Mouse (Mus musculus): ENCODE measurements at regions not wholly inside any gene's neighbourhood (a gene's known extent, or its start where the extent isn't known, plus 50 kb on each side); places are given as distances from the start of the nearest gene placed in this dataset.
A peak's percentile ranks its signal among the peaks of the same experiment; 100 is the strongest.

- Histone ChIP-seq H3K9me3 (ENCODE audit: control insufficient read depth, low read length) (no peaks in the 10 kb centered on the region), H3K27me3 (replicated peaks; ENCODE audit: control insufficient read depth, insufficient read depth, low read length) (no peaks in the 10 kb centered on the region), H3K4me2 (ENCODE audit: low read length) (no peak overlapping the region), H3K4me3 (ENCODE audit: low read depth, low read length) (no peak overlapping the region), H3K27ac (ENCODE audit: low read depth) (no peak overlapping the region), H3K4me1 (replicated peaks; ENCODE audit: control insufficient read depth, insufficient read depth, low read length) (no peaks in the 10 kb centered on the region), H3K9ac (ENCODE audit: low read length) (no peak overlapping the region), H3K36me3 (ENCODE audit: control insufficient read depth, insufficient read depth, low read length) (no peaks in the 10 kb centered on the region)
- 85% methylated on average over 1 of the region's 1 CpGs for WGBS
- DNase-seq (ENCODE audit: low spot score) (no peak), ATAC-seq (replicated peaks; ENCODE audit: low FRiP score, low TSS enrichment, low read depth) (no peak)
Observed at GRCm38 (mm10) chr1:7414444-7414843, 2606.8 kb downstream of the Gm37988 start.

- DNase-seq (ENCODE audit: low spot score) (no peak), ATAC-seq (replicated peaks; ENCODE audit: low FRiP score, low TSS enrichment, low read depth) (no peak)
- Histone ChIP-seq H3K4me3 (ENCODE audit: low read depth, low read length) (no peak overlapping the region), H3K27me3 (replicated peaks; ENCODE audit: control insufficient read depth, insufficient read depth, low read length) (no peaks in the 10 kb centered on the region), H3K4me2 (ENCODE audit: low read length) (no peak overlapping the region), H3K4me1 (replicated peaks; ENCODE audit: control insufficient read depth, insufficient read depth, low read length) (no peaks in the 10 kb centered on the region), H3K9ac (ENCODE audit: low read length) (no peak overlapping the region), H3K27ac (ENCODE audit: low read depth) (no peak overlapping the region), H3K36me3 (ENCODE audit: control insufficient read depth, insufficient read depth, low read length) (no peaks in the 10 kb centered on the region), H3K9me3 (ENCODE audit: control insufficient read depth, low read length) (no peaks in the 10 kb centered on the region)
- WGBS: 89% methylated on average over 3 of the region's 3 CpGs
Observed at GRCm38 (mm10) chr1:7451660-7452155, 2644.0 kb downstream of the Gm37988 start.

GRCm38 (mm10) chr1:7454931-7455330, 2647.2 kb downstream of the Gm37988 start:
- Histone ChIP-seq H3K9me3 (ENCODE audit: control insufficient read depth, low read length) (no peaks in the 10 kb centered on the region), H3K4me3 (ENCODE audit: low read depth, low read length) (no peak overlapping the region), H3K36me3 (ENCODE audit: control insufficient read depth, insufficient read depth, low read length) (no peaks in the 10 kb centered on the region), H3K27me3 (replicated peaks; ENCODE audit: control insufficient read depth, insufficient read depth, low read length) (no peaks in the 10 kb centered on the region), H3K4me2 (ENCODE audit: low read length) (no peak overlapping the region), H3K9ac (ENCODE audit: low read length) (no peak overlapping the region), H3K27ac (ENCODE audit: low read depth) (no peak overlapping the region), H3K4me1 (replicated peaks; ENCODE audit: control insufficient read depth, insufficient read depth, low read length) (no peaks in the 10 kb centered on the region)
- DNase-seq (ENCODE audit: low spot score): no peak
- no peak for ATAC-seq (replicated peaks; ENCODE audit: low FRiP score, low TSS enrichment, low read depth)
- 80% methylated on average over 2 of the region's 2 CpGs for WGBS

GRCm38 (mm10) chr1:7457895-7458294, 2650.2 kb downstream of the Gm37988 start:
- H3K4me1 ChIP-seq (replicated peaks; ENCODE audit: control insufficient read depth, insufficient read depth, low read length): no peaks in the 10 kb centered on the region
- no peak overlapping the region for H3K27ac ChIP-seq (ENCODE audit: low read depth)
- H3K9ac ChIP-seq (ENCODE audit: low read length): no peak overlapping the region
- H3K36me3 ChIP-seq (ENCODE audit: control insufficient read depth, insufficient read depth, low read length): no peaks in the 10 kb centered on the region
- no peaks in the 10 kb centered on the region for H3K9me3 ChIP-seq (ENCODE audit: control insufficient read depth, low read length)
- no peaks in the 10 kb centered on the region for H3K27me3 ChIP-seq (replicated peaks; ENCODE audit: control insufficient read depth, insufficient read depth, low read length)
- no peak overlapping the region for H3K4me2 ChIP-seq (ENCODE audit: low read length)
- H3K4me3 ChIP-seq (ENCODE audit: low read depth, low read length): no peak overlapping the region
- DNase-seq (ENCODE audit: low spot score): no peak
- no peak for ATAC-seq (replicated peaks; ENCODE audit: low FRiP score, low TSS enrichment, low read depth)

- no peaks in the 10 kb centered on the region for H3K9me3 ChIP-seq (ENCODE audit: control insufficient read depth, low read length)
- DNase-seq (ENCODE audit: low spot score) (no peak), ATAC-seq (replicated peaks; ENCODE audit: low FRiP score, low TSS enrichment, low read depth) (no peak)
- WGBS: 93% methylated on average over 1 of the region's 1 CpGs
- H3K9ac ChIP-seq (ENCODE audit: low read length): no peak overlapping the region
- no peak overlapping the region for H3K27ac ChIP-seq (ENCODE audit: low read depth)
- no peaks in the 10 kb centered on the region for H3K27me3 ChIP-seq (replicated peaks; ENCODE audit: control insufficient read depth, insufficient read depth, low read length)
- no peak overlapping the region for H3K4me3 ChIP-seq (ENCODE audit: low read depth, low read length)
- H3K4me1 ChIP-seq (replicated peaks; ENCODE audit: control insufficient read depth, insufficient read depth, low read length): no peaks in the 10 kb centered on the region
- no peaks in the 10 kb centered on the region for H3K36me3 ChIP-seq (ENCODE audit: control insufficient read depth, insufficient read depth, low read length)
- no peak overlapping the region for H3K4me2 ChIP-seq (ENCODE audit: low read length)
Observed at GRCm38 (mm10) chr1:7494096-7494495, 2686.4 kb downstream of the Gm37988 start.

GRCm38 (mm10) chr1:7499042-7499441, 2691.3 kb downstream of the Gm37988 start:
- DNase-seq (ENCODE audit: low spot score): no peak
- no peak for ATAC-seq (replicated peaks; ENCODE audit: low FRiP score, low TSS enrichment, low read depth)
- Histone ChIP-seq H3K36me3 (ENCODE audit: control insufficient read depth, insufficient read depth, low read length) (no peaks in the 10 kb centered on the region), H3K27me3 (replicated peaks; ENCODE audit: control insufficient read depth, insufficient read depth, low read length) (no peaks in the 10 kb centered on the region), H3K27ac (ENCODE audit: low read depth) (no peak overlapping the region), H3K4me3 (ENCODE audit: low read depth, low read length) (no peak overlapping the region), H3K4me2 (ENCODE audit: low read length) (no peak overlapping the region), H3K9me3 (ENCODE audit: control insufficient read depth, low read length) (no peaks in the 10 kb centered on the region), H3K4me1 (replicated peaks; ENCODE audit: control insufficient read depth, insufficient read depth, low read length) (no peaks in the 10 kb centered on the region), H3K9ac (ENCODE audit: low read length) (no peak overlapping the region)
- whole genome bisulfite sequencing: 58% methylated on average over 6 of the region's 6 CpGs

GRCm38 (mm10) chr1:7502363-7502762, 2694.7 kb downstream of the Gm37988 start:
- no peak overlapping the region for H3K27ac ChIP-seq (ENCODE audit: low read depth)
- DNase-seq (ENCODE audit: low spot score): no peak
- no peak overlapping the region for H3K9ac ChIP-seq (ENCODE audit: low read length)
- H3K36me3 ChIP-seq (ENCODE audit: control insufficient read depth, insufficient read depth, low read length): no peaks in the 10 kb centered on the region
- no peaks in the 10 kb centered on the region for H3K27me3 ChIP-seq (replicated peaks; ENCODE audit: control insufficient read depth, insufficient read depth, low read length)
- H3K4me1 ChIP-seq (replicated peaks; ENCODE audit: control insufficient read depth, insufficient read depth, low read length): no peaks in the 10 kb centered on the region
- 63% methylated on average over 2 of the region's 2 CpGs for WGBS
- peak; percentile 85 for ATAC-seq (replicated peaks; ENCODE audit: low FRiP score, low TSS enrichment, low read depth)
- H3K9me3 ChIP-seq (ENCODE audit: control insufficient read depth, low read length): no peaks in the 10 kb centered on the region
- no peak overlapping the region for H3K4me3 ChIP-seq (ENCODE audit: low read depth, low read length)
- no peak overlapping the region for H3K4me2 ChIP-seq (ENCODE audit: low read length)

- DNase-seq (ENCODE audit: low spot score) (no peak), ATAC-seq (replicated peaks; ENCODE audit: low FRiP score, low TSS enrichment, low read depth) (no peak)
- Histone ChIP-seq H3K9me3 (ENCODE audit: control insufficient read depth, low read length) (no peaks in the 10 kb centered on the region), H3K4me2 (ENCODE audit: low read length) (no peak overlapping the region), H3K27ac (ENCODE audit: low read depth) (no peak overlapping the region), H3K27me3 (replicated peaks; ENCODE audit: control insufficient read depth, insufficient read depth, low read length) (no peaks in the 10 kb centered on the region), H3K4me1 (replicated peaks; ENCODE audit: control insufficient read depth, insufficient read depth, low read length) (no peaks in the 10 kb centered on the region), H3K9ac (ENCODE audit: low read length) (no peak overlapping the region), H3K36me3 (ENCODE audit: control insufficient read depth, insufficient read depth, low read length) (no peaks in the 10 kb centered on the region), H3K4me3 (ENCODE audit: low read depth, low read length) (no peak overlapping the region)
- WGBS: 77% methylated on average over 8 of the region's 8 CpGs
Observed at GRCm38 (mm10) chr1:7518791-7519190, 2711.1 kb downstream of the Gm37988 start.

GRCm38 (mm10) chr1:7533506-7533905, 2725.8 kb downstream of the Gm37988 start:
- Histone ChIP-seq H3K27ac (ENCODE audit: low read depth) (no peak overlapping the region), H3K4me3 (ENCODE audit: low read depth, low read length) (no peak overlapping the region), H3K4me1 (replicated peaks; ENCODE audit: control insufficient read depth, insufficient read depth, low read length) (no peaks in the 10 kb centered on the region), H3K9me3 (ENCODE audit: control insufficient read depth, low read length) (no peaks in the 10 kb centered on the region), H3K27me3 (replicated peaks; ENCODE audit: control insufficient read depth, insufficient read depth, low read length) (no peaks in the 10 kb centered on the region), H3K4me2 (ENCODE audit: low read length) (no peak overlapping the region), H3K9ac (ENCODE audit: low read length) (no peak overlapping the region), H3K36me3 (ENCODE audit: control insufficient read depth, insufficient read depth, low read length) (no peaks in the 10 kb centered on the region)
- DNase-seq (ENCODE audit: low spot score) (no peak), ATAC-seq (replicated peaks; ENCODE audit: low FRiP score, low TSS enrichment, low read depth) (no peak)
